Mouse (Mus musculus): ENCODE data around the gene Megf9. TPM values are rescaled to one million over a fixed set of nuclear protein-coding genes. Genes with fewer than 3 reads are reported as not detected.

The Megf9 gene
- total RNA-seq, 2 experiments from 2014 or later: 88.7 to 91.3 TPM

- DNase-seq (ENCODE audit: low spot score in 2 of 2): no peak
- intact Hi-C loops (cut with DNase I): no loop called here
These were observed 68.7 kb downstream of the Megf9 start for GRCm38 (mm10) chr4:70465921-70466689.

- DNase-seq (ENCODE audit: low spot score in 2 of 2): no peak
- intact Hi-C loops (cut with DNase I): no loop called here
These were observed 71.5 kb downstream of the Megf9 start for GRCm38 (mm10) chr4:70463302-70463701.

- intact Hi-C loops (cut with DNase I): no loop called here
- DNase-seq (ENCODE audit: low spot score in 2 of 2): no peak
These were observed 73.4 kb downstream of the Megf9 start for GRCm38 (mm10) chr4:70461416-70461815.

GRCm38 (mm10) chr4:70452161-70452560 lies 82.6 kb downstream of the Megf9 start:
- intact Hi-C loops (cut with DNase I): loop anchor here (5.0 kb wide), 1 partner anchor 150 kb away; no protein-coding TSS in a partner anchor
- no peak for DNase-seq (ENCODE audit: low spot score in 2 of 2)

GRCm38 (mm10) chr4:70451750-70452149 lies 83.0 kb downstream of the Megf9 start:
- DNase-seq (ENCODE audit: low spot score in 2 of 2): peak; percentile 30 to 65
- intact Hi-C loops (cut with DNase I): loop anchor here (2.0 to 5.0 kb wide), 3 partner anchors 83 to 151 kb away; partner anchors contain the start of gene Megf9

GRCm38 (mm10) chr4:70449668-70450067 lies 85.1 kb downstream of the Megf9 start:
- intact Hi-C loops (cut with DNase I): loop anchor here (2.0 to 5.0 kb wide), 3 partner anchors 85 to 153 kb away; partner anchors contain the start of gene Megf9
- DNase-seq (ENCODE audit: low spot score in 2 of 2): no peak

- no peak for DNase-seq (ENCODE audit: low spot score in 2 of 2)
- intact Hi-C loops (cut with DNase I): no loop called here
These were observed 88.0 kb downstream of the Megf9 start for GRCm38 (mm10) chr4:70446774-70447173.

- DNase-seq (ENCODE audit: low spot score in 2 of 2): no peak
- intact Hi-C loops (cut with DNase I): no loop called here
These were observed 114.6 kb downstream of the Megf9 start for GRCm38 (mm10) chr4:70420202-70420601.

GRCm38 (mm10) chr4:70412126-70412525 lies 122.7 kb downstream of the Megf9 start:
- intact Hi-C loops (cut with DNase I): no loop called here
- peak; percentile 23 to 59 for DNase-seq (ENCODE audit: low spot score in 2 of 2)

- intact Hi-C loops (cut with DNase I): no loop called here
These were observed 124.6 kb downstream of the Megf9 start, which contains the start of gene Cdk5rap2 for GRCm38 (mm10) chr4:70409994-70410721. Gene Cdk5rap2, minus strand, starts transcription at chr4:70410443.

GRCm38 (mm10) chr4:70409456-70409855 lies 125.3 kb downstream of the Megf9 start:
- no peak for DNase-seq (ENCODE audit: low spot score in 2 of 2)
- intact Hi-C loops (cut with DNase I): no loop called here

More at GRCm38 (mm10) chr4:70409994-70410721, 124.6 kb downstream of the Megf9 start, which contains the start of gene Cdk5rap2:
- peak; percentile 98 to 99 for DNase-seq (ENCODE audit: low spot score in 2 of 2)

- DNase-seq (ENCODE audit: low spot score in 2 of 2): peak; percentile 73 to 85
- intact Hi-C loops (cut with DNase I): no loop called here
These were observed 132.5 kb downstream of the Megf9 start for GRCm38 (mm10) chr4:70402109-70402819.

GRCm38 (mm10) chr4:70399476-70399875 lies 135.3 kb downstream of the Megf9 start:
- DNase-seq (ENCODE audit: low spot score in 2 of 2): no peak
- intact Hi-C loops (cut with DNase I): no loop called here

- intact Hi-C loops (cut with DNase I): no loop called here
These were observed 135.7 kb downstream of the Megf9 start for GRCm38 (mm10) chr4:70399074-70399473.

GRCm38 (mm10) chr4:70398088-70398487 lies 136.7 kb downstream of the Megf9 start:
- intact Hi-C loops (cut with DNase I): no loop called here
- DNase-seq (ENCODE audit: low spot score in 2 of 2): no peak

More at GRCm38 (mm10) chr4:70399074-70399473, 135.7 kb downstream of the Megf9 start:
- DNase-seq (ENCODE audit: low spot score in 2 of 2): no peak

GRCm38 (mm10) chr4:70396701-70397100 lies 138.1 kb downstream of the Megf9 start:
- intact Hi-C loops (cut with DNase I): no loop called here
- no peak for DNase-seq (ENCODE audit: low spot score in 2 of 2)

- intact Hi-C loops (cut with DNase I): no loop called here
These were observed 140.1 kb downstream of the Megf9 start for GRCm38 (mm10) chr4:70394736-70395135.

GRCm38 (mm10) chr4:70391760-70392372 lies 142.9 kb downstream of the Megf9 start:
- intact Hi-C loops (cut with DNase I): no loop called here
- DNase-seq (ENCODE audit: low spot score in 2 of 2): peak in 1 of 2 experiments; percentile 44

More at GRCm38 (mm10) chr4:70394736-70395135, 140.1 kb downstream of the Megf9 start:
- no peak for DNase-seq (ENCODE audit: low spot score in 2 of 2)

GRCm38 (mm10) chr4:70391073-70391472 lies 143.7 kb downstream of the Megf9 start:
- no peak for DNase-seq (ENCODE audit: low spot score in 2 of 2)
- intact Hi-C loops (cut with DNase I): no loop called here
